In the genomic region with DNA sequence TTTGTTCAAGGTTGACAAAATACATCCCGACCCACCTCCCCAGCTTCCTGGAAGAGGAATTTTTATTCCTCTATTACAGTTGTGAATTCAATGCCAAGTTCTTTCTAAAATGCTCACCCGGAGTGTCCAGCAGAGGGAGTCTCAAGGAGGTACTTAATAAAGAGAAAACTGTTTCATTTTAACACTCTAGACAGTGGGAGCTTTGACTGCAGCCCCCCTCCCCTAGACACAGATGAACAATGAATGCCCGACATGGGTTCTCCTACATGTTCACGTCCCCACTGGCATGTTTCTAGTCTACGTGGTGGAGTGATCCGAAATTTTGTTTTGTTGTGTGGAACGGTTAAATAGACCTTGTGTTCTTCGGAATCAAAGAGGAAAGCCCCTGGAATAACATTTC, we compare ENCODE assay signal across 8 mouse cellular contexts. TPM values are rescaled to one million over a fixed set of nuclear protein-coding genes. Genes with fewer than 3 reads are reported as not detected.
A peak's percentile ranks its signal among the peaks of the same experiment; 100 is the strongest.
DNase-seq lines count a peak whose midpoint lies in the region; ATAC-seq lines count a peak whose summit lies in the region.

No protein-coding gene starts in this region.

- peak; percentile 77 for DNase-seq in adrenal gland, postnatal 14 days
- peak; percentile 85 for DNase-seq in embryonic facial prominence, embryonic 11.5 days (ENCODE audit: low spot score)
- peak; percentile 36 to 71 for DNase-seq in heart, adult 9 months (ENCODE audit: low spot score in 2 of 2)
- peak; percentile 68 to 80 for DNase-seq in kidney, adult 8-10 months

- no peaks in the 10 kb centered on the region for H3K27me3 ChIP-seq in embryonic facial prominence, embryonic 11.5 days (ENCODE audit: control insufficient read depth, insufficient read depth, low read length)
- no peaks in the 10 kb centered on the region for H3K27me3 ChIP-seq in limb, embryonic 15.5 days
- no peaks in the 10 kb centered on the region for H3K27me3 ChIP-seq in midbrain, embryonic 16.5 days (ENCODE audit: control insufficient read depth, insufficient read depth, low read depth, low read length)
- no peaks in the 10 kb centered on the region for H3K27me3 ChIP-seq in stomach, embryonic 15.5 days (replicated peaks)

- no peaks in the 10 kb centered on the region for H3K9me3 ChIP-seq in embryonic facial prominence, embryonic 11.5 days (replicated peaks; ENCODE audit: control insufficient read depth, low read length)
- no peaks in the 10 kb centered on the region for H3K9me3 ChIP-seq in limb, embryonic 15.5 days
- H3K9me3 ChIP-seq in midbrain, embryonic 16.5 days (replicated peaks; ENCODE audit: control insufficient read depth, low read length, poor library complexity, severe bottlenecking) = no peaks in the 10 kb centered on the region
- no peaks in the 10 kb centered on the region for H3K9me3 ChIP-seq in stomach, embryonic 15.5 days

- H3K4me3 ChIP-seq in embryonic facial prominence, embryonic 11.5 days (ENCODE audit: low read depth, low read length) = peak overlapping the region; percentile 100
- peak overlapping the region; percentile 98 for H3K4me3 ChIP-seq in limb, embryonic 15.5 days
- H3K4me3 ChIP-seq in midbrain, embryonic 16.5 days (ENCODE audit: low read depth, low read length) = peak overlapping the region; percentile 100
- H3K4me3 ChIP-seq in stomach, embryonic 15.5 days (replicated peaks) = peak overlapping the region; percentile 99

- peak overlapping the region; percentile 43 for H3K4me2 ChIP-seq in embryonic facial prominence, embryonic 11.5 days (ENCODE audit: low read depth, low read length)
- peak overlapping the region; percentile 72 for H3K4me2 ChIP-seq in limb, embryonic 15.5 days
- H3K4me2 ChIP-seq in midbrain, embryonic 16.5 days (ENCODE audit: low read length) = peak overlapping the region; percentile 78
- peak overlapping the region; percentile 53 for H3K4me2 ChIP-seq in stomach, embryonic 15.5 days

- H3K36me3 ChIP-seq in embryonic facial prominence, embryonic 11.5 days (replicated peaks; ENCODE audit: control insufficient read depth, insufficient read depth, low read depth, low read length) = no peaks in the 10 kb centered on the region
- H3K36me3 ChIP-seq in limb, embryonic 15.5 days = no peaks in the 10 kb centered on the region
- H3K36me3 ChIP-seq in midbrain, embryonic 16.5 days (ENCODE audit: control insufficient read depth, insufficient read depth, low read length) = no peaks in the 10 kb centered on the region
- H3K36me3 ChIP-seq in stomach, embryonic 15.5 days = 0 out of 2 replicates have a peak, but pooled peaks cover 4% of the 10 kb centered on the region

- 0 out of 2 replicates have a peak overlapping the region, but pooled peaks have one; percentile 28 for H3K27ac ChIP-seq in embryonic facial prominence, embryonic 11.5 days (replicated peaks; ENCODE audit: low read depth, low read length)
- H3K27ac ChIP-seq in limb, embryonic 15.5 days = peak overlapping the region; percentile 95; the same call in 1 of the 2 replicates
- 0 out of 2 replicates have a peak overlapping the region, but pooled peaks have one; percentile 39 for H3K27ac ChIP-seq in midbrain, embryonic 16.5 days (ENCODE audit: low read length)
- peak overlapping the region; percentile 97; the same call in 1 of the 2 replicates for H3K27ac ChIP-seq in stomach, embryonic 15.5 days

- H3K4me1 ChIP-seq in embryonic facial prominence, embryonic 11.5 days (ENCODE audit: control insufficient read depth, insufficient read depth, low read length) = no peaks in the 10 kb centered on the region
- H3K4me1 ChIP-seq in limb, embryonic 15.5 days = peaks cover 12% of the 10 kb centered on the region
- H3K4me1 ChIP-seq in midbrain, embryonic 16.5 days (ENCODE audit: control insufficient read depth, insufficient read depth, low read length) = peaks cover 42% of the 10 kb centered on the region
- peaks cover 28% of the 10 kb centered on the region for H3K4me1 ChIP-seq in stomach, embryonic 15.5 days

- H3K9ac ChIP-seq in embryonic facial prominence, embryonic 11.5 days (replicated peaks; ENCODE audit: low read length) = peak overlapping the region; percentile 45; the same call in 1 of the 2 replicates
- no peak overlapping the region for H3K9ac ChIP-seq in limb, embryonic 15.5 days
- peak overlapping the region; percentile 100 for H3K9ac ChIP-seq in midbrain, embryonic 16.5 days (ENCODE audit: low read depth, low read length)
- H3K9ac ChIP-seq in stomach, embryonic 15.5 days = no peak overlapping the region; the same call in 1 of the 2 replicates

- 14% methylated on average over 8 of the region's 8 CpGs for WGBS in embryonic facial prominence, embryonic 11.5 days
- WGBS in limb, embryonic 15.5 days = 4% methylated on average over 8 of the region's 8 CpGs
- 2% methylated on average over 8 of the region's 8 CpGs for WGBS in midbrain, embryonic 16.5 days
- WGBS in stomach, embryonic 15.5 days = 8% methylated on average over 8 of the region's 8 CpGs

- ATAC-seq in CD4-positive, CD25-positive, alpha-beta regulatory T cell, adult 4 months = peak; percentile 37
- ATAC-seq in embryonic facial prominence, embryonic 11.5 days (replicated peaks; ENCODE audit: insufficient number of reproducible peaks, low FRiP score, low TSS enrichment, low read depth) = no peak
- ATAC-seq in limb, embryonic 15.5 days (ENCODE audit: insufficient number of reproducible peaks, low FRiP score, low TSS enrichment, low read depth) = no peak
- ATAC-seq in midbrain, embryonic 16.5 days = no peak
- ATAC-seq in stomach, embryonic 15.5 days (ENCODE audit: insufficient read depth, low FRiP score, low read depth) = no peak

RNA-seq across cellular contexts. Expression of a gene that starts 1.2 kb away (rescaled TPM):
- under 1 TPM in 1 of 2 experiments, not detected in 1; 0.91 TPM for polyA plus RNA-seq in CD4-positive, CD25-positive, alpha-beta regulatory T cell, adult 4 months (2017; shearing (Covaris generic))
- 2.3 and 3.0 TPM in 2 replicates for total RNA-seq in adrenal gland, postnatal 14 days (2021)
- 1.0 and 1.8 TPM in 2 replicates for polyA plus RNA-seq in embryonic facial prominence, embryonic 11.5 days (2014; fragmentation: Nextera tagmentation; extraction: Ambion mirVana)
- 3.2 and 3.5 TPM in 2 replicates for polyA plus RNA-seq in limb, embryonic 15.5 days (2015; fragmentation: Nextera tagmentation; extraction: Ambion mirVana)
- polyA plus RNA-seq in midbrain, embryonic 16.5 days (2015; fragmentation: Nextera tagmentation; extraction: Ambion mirVana) = 1.8 TPM in 2 replicates
- polyA plus RNA-seq in stomach, embryonic 15.5 days (2015; fragmentation: Nextera tagmentation; extraction: Ambion mirVana) = 3.4 and 3.5 TPM in 2 replicates

RNA-seq across cellular contexts. Expression of a gene that starts 1.9 kb away (rescaled TPM):
- polyA plus RNA-seq in CD4-positive, CD25-positive, alpha-beta regulatory T cell, adult 4 months (2017; shearing (Covaris generic)) = 10 to 100 TPM; 16.1 to 16.5 TPM
- total RNA-seq in adrenal gland, postnatal 14 days (2021) = 92.5 and 104 TPM in 2 replicates
- polyA plus RNA-seq in embryonic facial prominence, embryonic 11.5 days (2014; fragmentation: Nextera tagmentation; extraction: Ambion mirVana) = 12.7 and 16.7 TPM in 2 replicates
- 12.9 and 13.9 TPM in 2 replicates for polyA plus RNA-seq in limb, embryonic 15.5 days (2015; fragmentation: Nextera tagmentation; extraction: Ambion mirVana)
- polyA plus RNA-seq in midbrain, embryonic 16.5 days (2015; fragmentation: Nextera tagmentation; extraction: Ambion mirVana) = 32.7 and 36.1 TPM in 2 replicates
- 23.8 and 25.6 TPM in 2 replicates for polyA plus RNA-seq in stomach, embryonic 15.5 days (2015; fragmentation: Nextera tagmentation; extraction: Ambion mirVana)

Comparison
In these comparisons a context has a peak if more than half of its experiments do, and no peak if none do; other contexts are left out.
1. H3K27ac ChIP-seq: peak in every context shown above with its lines; median percentile 97 in stomach, embryonic 15.5 days; 95 in limb, embryonic 15.5 days; 39 in midbrain, embryonic 16.5 days; 28 in embryonic facial prominence, embryonic 11.5 days.
2. H3K9ac ChIP-seq: peak in embryonic facial prominence, embryonic 11.5 days (single experiment) and midbrain, embryonic 16.5 days (single experiment); none in limb, embryonic 15.5 days (single experiment) and stomach, embryonic 15.5 days (single experiment).
3. Peak in every context shown above with its lines, with median percentiles within 50 percentile points of each other: DNase-seq, H3K4me2 ChIP-seq and H3K4me3 ChIP-seq.